ENCODE assay signal across 8 mouse cellular contexts in the genomic region with DNA sequence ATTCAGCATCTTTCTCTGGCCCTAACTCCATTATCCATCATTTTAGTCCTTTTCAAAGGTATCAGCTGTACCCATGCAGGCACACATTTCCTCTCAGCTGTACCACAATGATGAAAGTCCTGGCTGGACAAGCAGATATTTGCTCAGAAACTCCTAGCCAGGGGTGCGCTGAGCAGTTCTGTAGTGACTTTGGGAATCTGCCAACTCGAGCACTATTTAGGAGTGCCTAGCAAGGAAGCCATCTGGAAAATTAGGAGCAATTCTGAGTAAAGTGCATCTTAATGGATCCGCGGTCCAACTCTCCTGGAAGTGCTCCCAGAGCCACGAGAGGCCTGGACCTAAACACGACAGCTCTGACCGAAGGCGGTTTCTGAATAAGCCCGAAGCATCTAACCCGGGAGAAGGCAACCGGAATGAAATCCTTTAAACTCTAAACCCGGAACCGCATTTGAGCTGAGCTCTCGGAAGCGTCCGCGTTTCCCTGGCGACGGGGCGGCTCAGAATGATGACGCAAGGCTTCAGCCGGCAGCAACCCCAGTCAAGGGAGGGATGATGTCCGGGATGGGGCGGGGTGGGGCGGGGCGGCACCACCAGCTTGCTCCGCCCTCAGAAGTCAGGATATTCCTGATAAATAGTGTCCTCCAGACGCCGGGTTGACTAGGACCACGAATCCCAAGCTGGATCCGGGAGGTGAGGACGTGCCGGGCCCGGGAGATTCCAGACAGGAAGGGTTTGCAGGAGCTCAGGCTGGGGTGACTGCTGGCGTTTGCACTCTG. TPM values are rescaled to one million over a fixed set of nuclear protein-coding genes. Genes with fewer than 3 reads are reported as not detected.
A peak's percentile ranks its signal among the peaks of the same experiment; 100 is the strongest.
DNase-seq lines count a peak whose midpoint lies in the region; ATAC-seq lines count a peak whose summit lies in the region.

Gene Acox3, plus strand, starts transcription at position 596 of the 776 bp plus-strand sequence.

- under 1% methylated on average over 35 of the region's 35 CpGs for WGBS in heart, embryonic 14.5 days
- WGBS in liver, embryonic 13.5 days (ENCODE audit: insufficient replicate concordance): under 1% methylated on average over 35 of the region's 35 CpGs
- under 1% methylated on average over 35 of the region's 35 CpGs for WGBS in stomach, embryonic 16.5 days

- ATAC-seq in heart, embryonic 14.5 days (ENCODE audit: insufficient number of reproducible peaks, insufficient read depth, low FRiP score, low read depth): peak; percentile 89
- ATAC-seq in liver, embryonic 13.5 days (ENCODE audit: low read depth): peak; percentile 92
- peak; percentile 95 for ATAC-seq in stomach, embryonic 16.5 days (ENCODE audit: insufficient read depth, low FRiP score)

- peak; percentile 96 for DNase-seq in CD4-positive, CD25-positive, alpha-beta regulatory T cell, adult 2 months (ENCODE audit: low read depth, low spot score)
- DNase-seq in fibroblast of lung, adult 2 months (ENCODE audit: low read depth): peak; percentile 93
- peak; percentile 98 for DNase-seq in kidney, postnatal 14 days
- DNase-seq in liver, embryonic 13.5 days: peak; percentile 81
- DNase-seq in neural tube, embryonic 10.5 days (ENCODE audit: extremely low spot score, low spot score): peak; percentile 91

- H3K4me1 ChIP-seq in brown adipose tissue, adult 24 weeks (ENCODE audit: control insufficient read depth, insufficient read depth, insufficient read length, low read length): peaks cover 7% of the 10 kb centered on the region
- H3K4me1 ChIP-seq in heart, embryonic 14.5 days (ENCODE audit: control insufficient read depth in 2 of 2, insufficient read depth in 2 of 2, low read length in 2 of 2): peaks cover 7 to 12% of the 10 kb centered on the region in 2 experiments; a peak in 3 of 4 replicates
- peaks cover 14% of the 10 kb centered on the region for H3K4me1 ChIP-seq in liver, embryonic 13.5 days (replicated peaks)
- peaks cover 9% of the 10 kb centered on the region for H3K4me1 ChIP-seq in stomach, embryonic 16.5 days (ENCODE audit: control insufficient read depth, insufficient read depth, low read length)

- H3K9me3 ChIP-seq in heart, embryonic 14.5 days (ENCODE audit: control insufficient read depth, low read length): no peaks in the 10 kb centered on the region
- no peaks in the 10 kb centered on the region for H3K9me3 ChIP-seq in liver, embryonic 13.5 days (replicated peaks)
- H3K9me3 ChIP-seq in stomach, embryonic 16.5 days (replicated peaks; ENCODE audit: control insufficient read depth, low read length): no peaks in the 10 kb centered on the region

- H3K9ac ChIP-seq in heart, embryonic 14.5 days (ENCODE audit: low read length): peak within 1 kb of the TSS; percentile 66
- H3K9ac ChIP-seq in liver, embryonic 13.5 days: peak within 1 kb of the TSS; percentile 73
- H3K9ac ChIP-seq in stomach, embryonic 16.5 days (ENCODE audit: low read length): peak within 1 kb of the TSS; percentile 77

- H3K27ac ChIP-seq in brown adipose tissue, adult 24 weeks (replicated peaks; ENCODE audit: low read depth, low read length): peak within 1 kb of the TSS; percentile 53
- peak within 1 kb of the TSS; percentile 54 to 68 for H3K27ac ChIP-seq in heart, embryonic 14.5 days (replicated peaks in 1 of 2; ENCODE audit: control insufficient read depth in 1 of 2, insufficient read depth in 1 of 2, low read depth in 2 of 2, low read length in 2 of 2)
- peak within 1 kb of the TSS; percentile 26; the same call in 1 of the 2 replicates for H3K27ac ChIP-seq in liver, embryonic 13.5 days
- peak within 1 kb of the TSS; percentile 76 for H3K27ac ChIP-seq in stomach, embryonic 16.5 days (ENCODE audit: low read length)

- H3K27me3 ChIP-seq in heart, embryonic 14.5 days (ENCODE audit: control insufficient read depth, insufficient read depth, low read length): 0 out of 2 replicates have a peak, but pooled peaks cover 5% of the 10 kb centered on the region
- no peaks in the 10 kb centered on the region for H3K27me3 ChIP-seq in liver, embryonic 13.5 days
- no peaks in the 10 kb centered on the region for H3K27me3 ChIP-seq in stomach, embryonic 16.5 days (ENCODE audit: control insufficient read depth, insufficient read depth, low read length)

- H3K36me3 ChIP-seq in heart, embryonic 14.5 days (ENCODE audit: control insufficient read depth, insufficient read depth, low read length): no peaks in the 10 kb centered on the region
- H3K36me3 ChIP-seq in liver, embryonic 13.5 days: no peaks in the 10 kb centered on the region
- no peaks in the 10 kb centered on the region for H3K36me3 ChIP-seq in stomach, embryonic 16.5 days (ENCODE audit: control insufficient read depth, insufficient read depth, low read length)

- H3K4me2 ChIP-seq in heart, embryonic 14.5 days (ENCODE audit: low read length): peak within 1 kb of the TSS; percentile 67
- peak within 1 kb of the TSS; percentile 79 for H3K4me2 ChIP-seq in liver, embryonic 13.5 days
- H3K4me2 ChIP-seq in stomach, embryonic 16.5 days (ENCODE audit: low read depth, low read length): peak within 1 kb of the TSS; percentile 79

- H3K4me3 ChIP-seq in brown adipose tissue, adult 24 weeks (ENCODE audit: insufficient read depth, low read depth, low read length): peak within 1 kb of the TSS; percentile 83
- peak within 1 kb of the TSS; percentile 50 to 84 for H3K4me3 ChIP-seq in heart, embryonic 14.5 days (ENCODE audit: control insufficient read depth in 1 of 2, insufficient read depth in 1 of 2, low read depth in 1 of 2, low read length in 2 of 2)
- H3K4me3 ChIP-seq in liver, embryonic 13.5 days (replicated peaks): peak within 1 kb of the TSS; percentile 70
- peak within 1 kb of the TSS; percentile 73 for H3K4me3 ChIP-seq in stomach, embryonic 16.5 days (replicated peaks; ENCODE audit: low read length)

RNA-seq across cellular contexts. Expression of gene Acox3, which starts in this region (rescaled TPM):
- polyA plus RNA-seq in brown adipose tissue, adult 24 weeks (2012; ENCODE audit: insufficient read depth, insufficient read length, missing spikeins): 24.1 and 24.5 TPM in 2 replicates
- 13.6 and 13.8 TPM in 2 replicates for polyA plus RNA-seq in heart, embryonic 14.5 days (2014; fragmentation: Nextera tagmentation; extraction: Ambion mirVana)
- 2.2 and 2.7 TPM in 2 replicates for polyA plus RNA-seq in liver, embryonic 13.5 days (2015; fragmentation: Nextera tagmentation; extraction: Ambion mirVana)
- 15.1 and 15.9 TPM in 2 replicates for polyA plus RNA-seq in stomach, embryonic 16.5 days (2015; fragmentation: Nextera tagmentation; extraction: Ambion mirVana)

Comparison
In these comparisons a context has a peak if more than half of its experiments do, and no peak if none do; other contexts are left out.
1. Peak in every context shown above with its lines: DNase-seq, ATAC-seq, H3K4me3 ChIP-seq and H3K27ac ChIP-seq.
2. H3K27ac ChIP-seq: peak in every context shown above with its lines; median percentile 76 in stomach, embryonic 16.5 days; 61 in heart, embryonic 14.5 days; 53 in brown adipose tissue, adult 24 weeks; 26 in liver, embryonic 13.5 days.